Mouse (Mus musculus) gastrocnemius, adult 8-10 months (tissue): ENCODE measurements around the gene Cacfd1. TPM values are rescaled to one million over a fixed set of nuclear protein-coding genes. Genes with fewer than 3 reads are reported as not detected.

Source experiments
- DNase-seq, 2 experiments: peaks; one replicate each; pipeline ENCODE4 v3.0.0; 2022; ENCODE audit warnings: low spot score in 2 of 2
- total RNA-seq, 4 experiments: library from RNA; stranded (reverse); gene quantifications; 2 replicates each; pipeline ENCODE4 v1.2.4; 2022

Gene Cacfd1
- total RNA-seq, 4 experiments from 2014 or later, result 38.2 to 45.6 (median 39.4) TPM

GRCm38 (mm10) chr2:27070247-27070813 is 60.6 kb downstream of the Cacfd1 start:
- no peak for DNase-seq

Other genes with a start within 250 kb of the Cacfd1 start
- gene Abo, start 144.9 kb upstream of the Cacfd1 start, total RNA-seq, result not detected
- gene Surf6, start 107.0 kb upstream of the Cacfd1 start, total RNA-seq, result 10 to 100 TPM in 3 of 4 experiments, 1 to 10 TPM in 1; 9.5 to 12.1 (median 11.6) TPM
- gene Med22, start 99.2 kb upstream of the Cacfd1 start, total RNA-seq, result 10 to 100 TPM; 13.9 to 18.2 (median 14.5) TPM
- gene Rpl7a, start 99.2 kb upstream of the Cacfd1 start, total RNA-seq, result 100 to 1,000 TPM; 250 to 326 (median 272) TPM
- 10 to 100 TPM in 3 of 4 experiments, 1 to 10 TPM in 1; 9.5 to 14.7 (median 13.0) TPM for gene Surf2, start 93.6 kb upstream of the Cacfd1 start, total RNA-seq
- 10 to 100 TPM; 36.3 to 50.3 (median 43.0) TPM for gene Surf1, start 93.4 kb upstream of the Cacfd1 start, total RNA-seq
- 10 to 100 TPM; 76.1 to 81.4 (median 79.4) TPM for gene Surf4, start 76.0 kb upstream of the Cacfd1 start, total RNA-seq
- not detected for gene Stkld1, start 75.9 kb upstream of the Cacfd1 start, total RNA-seq
- gene Rexo4, start 45.5 kb upstream of the Cacfd1 start, total RNA-seq, result 10 to 100 TPM; 11.0 to 15.8 (median 14.4) TPM
- not detected for gene Adamts13, start 36.5 kb upstream of the Cacfd1 start, total RNA-seq
- under 1 TPM in 1 of 4 experiments, not detected in 3; 0.15 TPM for gene Slc2a6, start 18.1 kb downstream of the Cacfd1 start, total RNA-seq
- under 1 TPM in 1 of 4 experiments, not detected in 3; 0.48 TPM for gene Mymk, start 62.3 kb downstream of the Cacfd1 start, total RNA-seq
- 1 to 10 TPM in 3 of 4 experiments, under 1 TPM in 1; 0.99 to 2.2 (median 1.5) TPM for gene Adamtsl2, start 69.5 kb downstream of the Cacfd1 start, total RNA-seq
- gene Fam163b, start 132.6 kb downstream of the Cacfd1 start, total RNA-seq, result under 1 TPM in 1 of 4 experiments, not detected in 3; 0.08 TPM
- not detected for gene Dbh, start 155.3 kb downstream of the Cacfd1 start, total RNA-seq
- 1 to 10 TPM in 3 of 4 experiments, under 1 TPM in 1; 0.46 to 1.8 (median 1.5) TPM for gene Sardh, start 238.4 kb downstream of the Cacfd1 start, total RNA-seq